Mouse (Mus musculus) heart, postnatal 10 days (tissue): ENCODE measurements around the gene Ppm1b. TPM values are rescaled to one million over a fixed set of nuclear protein-coding genes. Genes with fewer than 3 reads are reported as not detected.
"Not testable (repeated sequence)": the region's sequence is repeated elsewhere in the genome, so short reads cannot be mapped to it uniquely, and the experiment has no call there.

ENCODE experiments used
- DNase-seq, 2 experiments: peaks; one replicate each; pipeline ENCODE4 v3.0.0; 2021
- intact Hi-C: fragments of 180-260 bp; cut with DNase I; formaldehyde crosslinking; loops from one replicate; pipeline ENCODE4 v1.15.1; 2025
- total RNA-seq, 2 experiments: library from RNA; stranded (reverse); gene quantifications; 2 replicates each; pipeline ENCODE4 v1.2.3; 2021

The Ppm1b gene
- total RNA-seq: 10 to 100 TPM; 88.4 to 88.8 TPM

- DNase-seq: no peak
Observed at GRCm38 (mm10) chr17:84956441-84956840, at the start of gene Ppm1b. Ppm1b (plus strand) TSS chr17:84956741.

GRCm38 (mm10) chr17:84921666-84922376 is 34.7 kb upstream of the Ppm1b start:
- intact Hi-C loops: no loop called here
- DNase-seq: no peak

More at GRCm38 (mm10) chr17:84956441-84956840, at the start of gene Ppm1b:
- intact Hi-C loops: loop anchor here (5.0 kb wide), 2 partner anchors 79 to 136 kb away; partner anchors contain the start of genes Camkmt and Prepl

GRCm38 (mm10) chr17:84924779-84925178 is 31.8 kb upstream of the Ppm1b start:
- DNase-seq: no peak
- intact Hi-C loops: no loop called here

- peak; percentile 6 to 13 for DNase-seq
- intact Hi-C loops: no loop called here
Observed at GRCm38 (mm10) chr17:84926233-84926632, 30.3 kb upstream of the Ppm1b start.

- intact Hi-C loops: no loop called here
- DNase-seq: no peak
Observed at GRCm38 (mm10) chr17:84927580-84927979, 29.0 kb upstream of the Ppm1b start.

- DNase-seq: no peak
- intact Hi-C loops: no loop called here
Observed at GRCm38 (mm10) chr17:84932943-84933342, 23.6 kb upstream of the Ppm1b start.

GRCm38 (mm10) chr17:84933968-84934367 is 22.6 kb upstream of the Ppm1b start:
- intact Hi-C loops: no loop called here
- DNase-seq: no peak

GRCm38 (mm10) chr17:84935620-84936019 is 20.9 kb upstream of the Ppm1b start:
- not testable (repeated sequence) for DNase-seq

GRCm38 (mm10) chr17:84936301-84936700 is 20.2 kb upstream of the Ppm1b start:
- DNase-seq: no peak
- intact Hi-C loops: no loop called here

More at GRCm38 (mm10) chr17:84935620-84936019, 20.9 kb upstream of the Ppm1b start:
- intact Hi-C loops: not testable (repeated sequence)

GRCm38 (mm10) chr17:84936809-84937208 is 19.7 kb upstream of the Ppm1b start:
- intact Hi-C loops: no loop called here
- no peak for DNase-seq

- intact Hi-C loops: no loop called here
- DNase-seq: no peak
Observed at GRCm38 (mm10) chr17:84937220-84937619, 19.3 kb upstream of the Ppm1b start.

- intact Hi-C loops: no loop called here
- no peak for DNase-seq
Observed at GRCm38 (mm10) chr17:84938215-84938614, 18.3 kb upstream of the Ppm1b start.

GRCm38 (mm10) chr17:84940017-84940731 is 16.4 kb upstream of the Ppm1b start:
- intact Hi-C loops: no loop called here
- DNase-seq: no peak

GRCm38 (mm10) chr17:84941291-84941868 is 15.2 kb upstream of the Ppm1b start:
- DNase-seq: no peak
- intact Hi-C loops: no loop called here

- no peak for DNase-seq
Observed at GRCm38 (mm10) chr17:84942358-84943032, 14.0 kb upstream of the Ppm1b start.

GRCm38 (mm10) chr17:84943033-84943393 is 13.5 kb upstream of the Ppm1b start:
- DNase-seq: no peak
- intact Hi-C loops: no loop called here

More at GRCm38 (mm10) chr17:84942358-84943032, 14.0 kb upstream of the Ppm1b start:
- intact Hi-C loops: no loop called here

GRCm38 (mm10) chr17:84944348-84944747 is 12.2 kb upstream of the Ppm1b start:
- no peak for DNase-seq
- intact Hi-C loops: no loop called here

GRCm38 (mm10) chr17:84952521-84952920 is 4.0 kb upstream of the Ppm1b start:
- intact Hi-C loops: no loop called here
- no peak for DNase-seq

GRCm38 (mm10) chr17:84953776-84954175 is 2.8 kb upstream of the Ppm1b start:
- intact Hi-C loops: no loop called here
- no peak for DNase-seq

- DNase-seq: no peak
- intact Hi-C loops: loop anchor here (5.0 kb wide), 2 partner anchors 78 to 137 kb away; partner anchors contain the start of genes Camkmt and Prepl
Observed at GRCm38 (mm10) chr17:84954881-84955280, 1.7 kb upstream of the Ppm1b start.
